Mouse (Mus musculus) retina, adult 2 months (tissue): ENCODE results near the gene Itga9.

Source experiments
- DNase-seq: peaks from one replicate; pipeline ENCODE4 v3.0.0-alpha.2; 2012; ENCODE audit warnings: low read depth, low spot score

The Itga9 gene

GRCm38 (mm10) chr9:118651939-118652338 lies 45.4 kb downstream of the Itga9 start:
- DNase-seq: no peak

GRCm38 (mm10) chr9:118653436-118653835 lies 46.9 kb downstream of the Itga9 start:
- DNase-seq: no peak

GRCm38 (mm10) chr9:118654969-118655368 lies 48.5 kb downstream of the Itga9 start:
- DNase-seq: no peak

GRCm38 (mm10) chr9:118655726-118656125 lies 49.2 kb downstream of the Itga9 start:
- no peak for DNase-seq

GRCm38 (mm10) chr9:118658159-118658558 lies 51.7 kb downstream of the Itga9 start:
- DNase-seq: no peak

GRCm38 (mm10) chr9:118659809-118660208 lies 53.3 kb downstream of the Itga9 start:
- DNase-seq: no peak

- DNase-seq: no peak
Measured at GRCm38 (mm10) chr9:118660259-118660658, 53.8 kb downstream of the Itga9 start.

- DNase-seq: no peak
Measured at GRCm38 (mm10) chr9:118662026-118662425, 55.5 kb downstream of the Itga9 start.

- no peak for DNase-seq
Measured at GRCm38 (mm10) chr9:118662476-118662875, 56.0 kb downstream of the Itga9 start.

GRCm38 (mm10) chr9:118663938-118664337 lies 57.4 kb downstream of the Itga9 start:
- DNase-seq: no peak

- no peak for DNase-seq
Measured at GRCm38 (mm10) chr9:118666069-118666468, 59.6 kb downstream of the Itga9 start.

GRCm38 (mm10) chr9:118669696-118670095 lies 63.2 kb downstream of the Itga9 start:
- DNase-seq: no peak

GRCm38 (mm10) chr9:118674277-118674676 lies 67.8 kb downstream of the Itga9 start:
- DNase-seq: no peak

- no peak for DNase-seq
Measured at GRCm38 (mm10) chr9:118674761-118675160, 68.3 kb downstream of the Itga9 start.

GRCm38 (mm10) chr9:118675573-118676170 lies 69.2 kb downstream of the Itga9 start:
- DNase-seq: no peak

GRCm38 (mm10) chr9:118676692-118677091 lies 70.2 kb downstream of the Itga9 start:
- no peak for DNase-seq

- no peak for DNase-seq
Measured at GRCm38 (mm10) chr9:118677349-118677748, 70.9 kb downstream of the Itga9 start.

- DNase-seq: no peak
Measured at GRCm38 (mm10) chr9:118678020-118678750, 71.7 kb downstream of the Itga9 start.

GRCm38 (mm10) chr9:118678759-118679158 lies 72.3 kb downstream of the Itga9 start:
- DNase-seq: no peak

GRCm38 (mm10) chr9:118681506-118681905 lies 75.0 kb downstream of the Itga9 start:
- no peak for DNase-seq

- DNase-seq: no peak
Measured at GRCm38 (mm10) chr9:118682154-118682553, 75.7 kb downstream of the Itga9 start.

- DNase-seq: no peak
Measured at GRCm38 (mm10) chr9:118683507-118683906, 77.0 kb downstream of the Itga9 start.

- DNase-seq: no peak
Measured at GRCm38 (mm10) chr9:118684343-118684742, 77.9 kb downstream of the Itga9 start.
